Mouse (Mus musculus) urinary bladder, postnatal 14 days (tissue): ENCODE data around the gene Slc26a10.
A peak's percentile ranks its signal among the peaks of the same experiment; 100 is the strongest.
"Not testable (repeated sequence)": the region's sequence is repeated elsewhere in the genome, so short reads cannot be mapped to it uniquely, and the experiment has no call there.

Source experiments
- DNase-seq: peaks from one replicate; pipeline ENCODE4 v3.0.0; 2021; ENCODE audit warnings: low spot score

Gene Slc26a10

DNA sequence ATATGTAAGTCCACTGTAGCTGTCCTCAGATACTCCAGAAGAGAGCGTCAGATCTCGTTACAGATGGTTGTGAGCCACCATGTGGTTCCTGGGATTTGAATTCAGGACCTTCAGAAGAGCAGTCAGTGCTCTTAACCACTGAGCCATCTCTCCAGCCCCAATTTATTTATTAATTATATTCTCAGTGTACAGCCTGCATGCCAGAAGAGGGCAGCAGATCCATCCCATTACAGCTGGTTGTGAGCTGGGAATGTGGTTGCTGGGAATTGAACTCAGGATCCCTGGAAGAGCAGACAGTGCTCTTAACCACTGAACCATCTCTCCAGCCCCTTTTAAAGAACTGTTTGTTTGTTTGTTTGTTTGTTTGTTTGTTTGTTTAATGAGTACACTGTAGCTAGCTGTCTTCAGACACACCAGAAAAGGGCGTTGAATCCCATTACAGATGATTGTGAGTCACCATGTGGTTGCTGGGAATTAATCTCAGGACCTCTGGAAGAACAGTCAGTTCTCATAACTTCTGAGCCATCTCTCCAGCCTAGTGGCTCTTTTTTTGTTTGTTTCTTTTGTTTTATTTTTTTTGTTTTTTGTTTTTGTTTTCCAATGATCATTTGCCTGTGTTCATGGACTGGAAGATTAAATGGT lies 45.9 kb downstream of the Slc26a10 start:
- not testable (repeated sequence) for DNase-seq

DNA sequence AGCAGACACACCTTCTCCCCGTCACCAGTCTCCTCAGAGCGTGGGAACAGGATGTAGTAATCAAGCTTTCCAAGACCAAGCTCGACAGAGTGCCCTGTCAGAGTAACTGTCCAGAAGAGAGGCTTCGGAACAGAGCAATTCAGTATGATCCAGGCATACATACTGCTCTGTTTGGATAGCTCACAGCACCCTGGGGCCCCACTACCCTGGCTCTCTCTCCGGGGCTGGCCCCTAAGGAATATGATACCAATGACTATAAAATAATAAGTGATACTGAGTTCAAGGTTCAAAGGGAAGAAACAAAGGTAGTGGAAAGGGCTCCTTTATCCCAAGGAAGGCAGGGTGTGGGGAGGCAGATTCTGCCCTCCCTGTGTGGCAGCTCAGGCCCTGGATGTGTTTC lies 48.0 kb downstream of the Slc26a10 start:
- DNase-seq: no peak

DNA sequence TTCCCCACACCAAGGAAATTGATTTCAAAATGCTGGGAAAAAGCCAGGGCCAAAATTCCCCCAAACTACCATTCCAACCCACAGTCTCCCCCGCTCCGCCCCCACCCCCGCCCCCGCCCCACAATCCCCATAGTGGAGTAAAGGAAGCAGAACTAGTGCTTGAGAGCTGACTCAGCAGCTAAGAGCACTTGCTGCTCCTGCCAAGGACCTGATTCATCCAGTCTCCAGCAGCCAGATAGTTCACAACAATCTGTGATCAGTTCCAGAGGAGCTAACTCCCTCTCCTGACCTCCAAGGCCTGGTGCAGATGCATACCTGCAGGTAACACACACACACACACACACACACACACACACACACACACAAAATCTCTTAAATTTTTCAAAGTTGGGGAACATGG lies 51.0 kb downstream of the Slc26a10 start:
- DNase-seq: no peak

DNA sequence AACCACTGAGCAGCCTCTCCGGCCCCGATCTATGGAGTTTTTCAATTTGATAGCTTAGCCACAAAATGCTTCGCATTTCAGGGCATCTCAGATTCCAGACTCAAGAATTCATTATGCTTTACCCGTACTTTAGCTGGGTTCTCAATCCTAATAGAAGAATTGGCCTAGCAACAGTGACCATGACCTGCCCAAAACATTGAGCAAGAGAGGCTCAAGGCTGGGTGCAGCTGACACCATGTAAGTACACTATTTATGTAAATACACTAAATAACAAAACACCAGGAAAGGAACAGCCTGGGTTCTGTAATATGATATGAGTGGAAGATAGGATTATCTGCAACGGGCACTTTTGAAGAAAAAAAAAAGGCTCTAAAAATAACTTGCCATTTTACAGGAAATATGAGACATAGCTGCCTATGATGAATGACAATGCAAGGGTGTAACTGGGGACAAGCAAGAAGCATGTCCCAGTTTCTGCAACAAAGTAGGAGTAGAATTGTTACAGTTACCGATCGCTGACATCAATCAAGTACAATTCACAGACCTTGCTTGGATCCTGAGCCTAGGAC lies 52.6 kb downstream of the Slc26a10 start:
- no peak for DNase-seq

DNA sequence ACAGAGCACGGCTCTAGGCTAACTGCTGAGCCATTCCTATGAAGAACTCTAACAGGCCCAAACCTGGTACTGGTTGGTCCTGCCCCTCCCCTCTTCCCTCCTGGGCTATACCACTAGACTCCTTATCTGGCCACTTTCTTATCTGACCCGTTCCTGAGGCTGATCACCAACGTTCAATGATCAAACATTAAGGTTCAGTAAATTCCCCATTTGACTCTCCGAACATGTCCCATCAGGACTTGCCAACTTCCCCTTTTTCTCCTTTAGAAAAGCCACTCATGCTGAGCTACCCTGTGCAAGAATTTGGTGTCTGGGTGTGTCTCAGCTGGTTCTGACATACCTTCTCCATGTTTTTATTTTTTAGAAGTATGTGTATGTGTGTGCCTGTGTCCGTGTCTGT lies 53.9 kb downstream of the Slc26a10 start:
- DNase-seq: peak; percentile 28

DNA sequence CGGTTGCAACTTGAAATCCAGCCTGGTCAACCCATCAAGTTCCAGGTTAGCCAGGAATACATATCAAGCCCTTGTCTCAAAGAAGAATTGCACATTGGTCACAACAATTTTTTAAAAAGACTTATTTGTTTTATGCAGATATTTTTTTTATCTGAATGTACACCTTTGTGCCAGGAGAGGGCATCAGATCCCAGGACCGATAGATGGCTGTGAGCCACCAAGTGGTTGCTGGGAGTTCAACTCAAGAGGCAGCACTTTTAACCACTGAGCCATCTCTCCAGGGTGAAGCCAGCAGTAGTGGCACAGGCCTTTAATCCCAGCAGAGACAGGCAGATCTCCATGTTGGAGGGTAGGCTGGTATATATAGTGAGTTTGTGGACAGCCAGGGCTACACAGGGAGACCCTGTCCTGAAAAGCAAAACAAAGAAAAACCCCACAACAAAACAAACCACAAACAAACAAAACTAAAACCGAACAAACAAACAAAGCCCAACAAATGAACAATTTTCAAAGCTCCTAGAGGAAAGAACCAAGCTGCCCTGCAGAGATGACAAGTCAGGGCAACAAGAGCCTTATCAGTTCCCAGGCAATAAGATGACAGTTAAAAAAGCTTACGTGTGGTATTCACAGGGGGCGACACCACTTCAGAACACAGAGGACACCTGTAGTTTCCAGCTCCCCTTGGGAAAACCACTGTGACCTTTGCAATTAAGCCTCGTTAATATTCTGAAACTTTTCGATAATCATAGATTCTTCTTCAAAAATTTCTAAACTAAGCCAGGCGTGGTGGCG lies 55.0 kb downstream of the Slc26a10 start:
- peak; percentile 26 for DNase-seq

DNA sequence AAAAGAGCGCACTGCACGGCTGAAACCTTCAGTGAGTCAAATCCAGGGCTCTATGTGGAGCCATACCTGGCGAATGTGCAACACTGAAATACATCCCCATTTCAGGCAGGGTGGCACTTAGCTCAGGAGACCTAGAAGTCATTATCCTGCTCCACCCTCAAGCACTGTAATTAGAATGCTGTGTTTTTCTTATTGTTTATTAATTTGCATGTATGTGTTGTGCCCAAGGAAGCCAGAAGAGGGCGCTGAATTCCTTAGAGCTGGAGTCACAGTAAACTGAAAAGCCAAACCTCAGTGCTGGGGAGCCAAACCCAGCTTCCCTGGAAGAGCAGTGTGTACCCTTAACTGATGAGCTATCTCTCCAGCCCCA lies 57.0 kb downstream of the Slc26a10 start:
- peak; percentile 69 for DNase-seq

DNA sequence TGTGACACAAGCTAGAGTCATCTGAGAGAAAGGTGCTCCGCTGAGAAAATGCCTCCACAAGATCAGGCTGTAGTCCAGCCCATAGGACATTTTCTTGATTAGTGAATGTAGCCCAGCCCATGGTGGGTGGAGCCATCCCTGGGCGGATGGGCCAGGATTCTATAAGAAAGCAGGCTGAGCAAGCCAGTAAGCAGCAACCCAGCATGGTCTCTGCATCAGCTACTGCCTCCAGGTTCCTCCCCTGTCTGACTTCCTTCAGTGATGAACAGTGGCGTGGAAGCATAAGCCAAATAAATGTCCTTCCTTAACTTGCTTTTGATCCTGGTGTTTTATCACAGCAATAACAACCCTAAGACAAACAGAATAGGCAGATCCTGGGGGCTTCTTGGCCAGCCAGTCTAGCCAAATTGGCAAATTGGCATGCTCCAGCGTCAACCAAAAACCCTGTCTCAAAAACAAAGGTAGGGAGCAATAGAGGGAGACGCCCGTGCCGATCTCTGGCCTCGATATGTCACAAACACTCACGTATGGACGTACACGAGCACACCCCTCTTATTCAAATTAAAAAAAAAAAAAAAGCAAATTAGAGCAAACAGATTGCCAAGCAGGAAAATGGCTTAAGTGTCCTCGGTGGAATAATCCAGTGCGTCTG lies 57.5 kb downstream of the Slc26a10 start:
- DNase-seq: no peak

DNA sequence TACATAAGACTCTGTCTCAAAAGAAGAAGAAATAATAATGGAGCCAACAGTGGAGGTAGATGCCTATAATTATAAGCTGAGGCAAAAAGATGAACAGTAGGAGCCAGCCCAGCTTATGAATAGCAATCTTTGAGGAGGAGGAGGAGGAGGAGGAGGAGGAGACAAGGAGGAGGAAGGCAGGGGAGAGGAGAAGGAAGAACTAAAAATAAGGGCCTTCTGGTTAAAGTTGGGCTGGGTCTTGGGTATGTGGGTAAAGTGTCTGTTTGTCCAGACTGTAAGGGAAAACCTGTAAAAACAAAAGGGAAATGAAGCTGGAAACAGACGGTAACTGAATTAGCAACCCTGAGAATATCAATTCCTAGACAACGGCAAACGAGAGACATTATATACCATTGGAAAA lies 58.4 kb downstream of the Slc26a10 start:
- no peak for DNase-seq
